Mouse (Mus musculus): ENCODE measurements around the gene Btnl1.

The Btnl1 gene

DNA sequence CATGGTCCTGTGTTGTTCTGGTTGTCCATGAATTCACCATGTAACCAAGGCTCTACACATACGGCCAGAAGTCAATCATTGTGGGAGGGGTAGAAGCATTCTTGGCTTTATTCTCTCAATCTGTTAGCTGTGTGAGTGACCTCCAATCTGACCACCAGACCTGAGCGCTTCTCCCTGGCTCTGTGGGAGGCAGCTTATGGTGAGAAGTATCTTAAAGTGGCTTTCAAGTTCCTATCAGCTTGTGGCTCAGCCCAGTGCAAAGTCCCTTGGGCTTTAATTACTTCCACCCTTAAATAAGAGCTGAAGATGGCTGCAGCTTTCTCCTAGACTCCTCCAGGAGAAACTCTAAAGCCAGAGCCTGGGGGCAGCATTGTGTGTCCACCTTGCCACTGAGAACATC, at the start of gene Btnl1:
Gene Btnl1 (plus strand): TSS at position 286 of the 400 bp plus-strand sequence.
- DNase-seq (ENCODE audit: low read depth, low spot score) = no peak

DNA sequence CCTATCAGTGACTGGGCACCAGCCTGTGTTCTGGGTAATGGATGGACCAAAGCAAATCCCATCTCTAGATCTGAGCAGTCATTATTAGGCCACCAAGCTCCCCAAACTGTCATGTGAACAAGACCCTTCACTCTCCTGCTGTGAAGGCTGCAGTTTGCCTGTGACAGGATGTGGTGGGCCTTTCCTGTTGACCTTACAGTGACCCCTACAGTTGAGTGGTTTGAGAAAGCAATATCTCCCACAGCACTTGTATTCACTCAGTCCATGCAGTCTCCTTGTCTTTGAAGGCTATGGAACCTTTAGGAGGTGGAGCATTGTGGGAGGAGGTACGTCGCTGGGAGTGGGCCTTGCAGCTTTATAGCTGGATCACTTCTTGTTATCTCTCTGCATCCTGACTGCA, 47.1 kb upstream of the Btnl1 start:
- DNase-seq (ENCODE audit: low read depth, low spot score) = no peak

GRCm38 (mm10) chr17:34331200-34331599, 45.7 kb upstream of the Btnl1 start:
- no peak for DNase-seq (ENCODE audit: low read depth, low spot score)

DNA sequence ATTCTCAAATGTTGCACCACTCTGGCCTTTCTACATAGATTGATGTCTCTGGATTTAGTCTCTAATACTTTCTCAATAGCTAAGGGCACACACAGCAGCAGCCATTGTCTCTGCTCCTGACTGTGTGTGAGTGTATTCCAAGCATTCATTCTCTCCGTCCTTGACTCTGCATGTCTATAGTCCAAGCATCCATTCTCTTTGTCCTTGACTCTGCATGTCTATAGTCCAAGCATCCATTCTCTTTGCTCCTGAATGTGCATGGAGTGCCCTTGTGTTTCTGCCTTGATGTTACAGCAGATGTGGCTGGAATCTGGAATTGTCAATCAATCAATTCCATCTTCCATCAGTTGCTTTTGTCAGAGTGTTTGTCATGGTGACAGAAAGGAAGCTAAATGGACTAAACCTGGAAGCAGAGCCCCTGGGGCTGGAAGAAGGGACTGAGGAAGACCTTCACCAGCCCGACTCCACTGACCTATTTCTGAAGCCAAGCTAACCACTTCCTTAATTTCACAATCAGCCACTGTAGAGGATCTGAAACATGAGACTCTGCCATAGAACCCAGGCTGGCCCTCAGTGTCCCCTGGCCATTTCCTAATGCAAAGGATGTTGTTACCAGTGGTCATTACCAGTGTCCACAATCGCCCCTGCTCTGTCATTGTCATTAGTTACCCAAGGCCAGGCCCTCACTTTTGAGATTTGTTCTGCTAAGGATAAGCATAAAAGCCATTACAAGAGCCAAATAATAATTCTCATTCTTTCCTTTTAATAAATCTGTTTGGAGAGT, 36.1 kb upstream of the Btnl1 start:
- peak; percentile 77 for DNase-seq (ENCODE audit: low read depth, low spot score)

DNA sequence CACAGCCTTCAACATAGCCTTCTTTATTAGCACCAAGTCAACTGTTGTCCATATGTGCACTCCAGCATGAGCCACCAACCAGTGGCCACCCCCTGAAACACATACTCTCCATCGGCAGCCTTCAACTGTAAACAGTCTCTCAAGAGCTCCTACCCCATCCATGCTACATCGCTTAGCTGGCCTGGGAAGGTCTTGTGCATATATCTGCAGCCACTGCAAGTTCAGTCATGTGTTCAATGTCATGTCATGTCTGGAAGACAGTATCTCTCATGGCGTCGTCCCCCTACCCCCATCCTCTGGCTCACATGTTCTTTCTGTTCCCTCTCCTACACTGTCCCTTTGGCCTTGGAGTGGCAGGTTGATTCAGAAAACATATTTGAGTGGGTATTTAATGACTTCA, 32.0 kb upstream of the Btnl1 start:
- DNase-seq (ENCODE audit: low read depth, low spot score) = no peak

DNA sequence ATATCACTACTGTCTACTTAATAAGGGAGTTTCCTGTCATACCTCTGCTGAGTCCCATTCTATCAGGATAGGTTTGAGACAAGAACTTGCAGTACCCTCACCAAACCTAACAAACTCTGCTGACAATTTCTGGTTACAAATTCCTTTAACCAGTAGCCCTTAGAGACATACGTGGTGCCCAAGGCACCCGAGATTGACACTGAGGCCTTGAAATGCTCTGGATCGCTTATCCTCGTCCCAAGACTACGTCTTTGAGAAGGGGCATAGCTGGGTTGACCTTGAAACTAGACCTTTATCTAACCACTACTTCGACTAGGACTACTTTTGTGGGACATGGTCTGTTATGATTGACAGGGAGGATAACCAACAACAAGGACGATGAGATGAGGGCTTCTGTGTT, 31.4 kb upstream of the Btnl1 start:
- DNase-seq (ENCODE audit: low read depth, low spot score) = no peak

GRCm38 (mm10) chr17:34346041-34346440, 30.9 kb upstream of the Btnl1 start:
- DNase-seq (ENCODE audit: low read depth, low spot score) = no peak

- no peak for DNase-seq (ENCODE audit: low read depth, low spot score)
Observed at GRCm38 (mm10) chr17:34347606-34348308, 29.2 kb upstream of the Btnl1 start.

DNA sequence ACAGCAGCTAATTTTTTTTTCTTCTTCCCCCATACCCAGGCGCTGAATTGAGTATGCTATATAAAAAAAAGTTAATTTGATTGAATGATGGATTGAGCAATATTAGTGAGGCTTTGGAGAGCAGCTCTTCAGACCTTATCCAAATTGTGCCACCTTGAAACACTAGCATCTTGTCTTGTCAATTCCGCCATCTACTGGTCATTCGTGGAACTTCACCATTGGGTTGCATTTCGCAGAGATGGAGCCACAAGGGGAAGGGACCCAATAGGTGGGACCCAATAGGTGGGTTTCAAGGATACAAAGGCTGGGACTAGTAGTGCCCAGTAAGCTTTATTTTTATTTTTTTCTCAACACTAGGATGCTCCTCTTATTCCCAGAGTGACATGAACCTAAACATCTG, 27.5 kb upstream of the Btnl1 start:
- DNase-seq (ENCODE audit: low read depth, low spot score) = peak; percentile 82

DNA sequence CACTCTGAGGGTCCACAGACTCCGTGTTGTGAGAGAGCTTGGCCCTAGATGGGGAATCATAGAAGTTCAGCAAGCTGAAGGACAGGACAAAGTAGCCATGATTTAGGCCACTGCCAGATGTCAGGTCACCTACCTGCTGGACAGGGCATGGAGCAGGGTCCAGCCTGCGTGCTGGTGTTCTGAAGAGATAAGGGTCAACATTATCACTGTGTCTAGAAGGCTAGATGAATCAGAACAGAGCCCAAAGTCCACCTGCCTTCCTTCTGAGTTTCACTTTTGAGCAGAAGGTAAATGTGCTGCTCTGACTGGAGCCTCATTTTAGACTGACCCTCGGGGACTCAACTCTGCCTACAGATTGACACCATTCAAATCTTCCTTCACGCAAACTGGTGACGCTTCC, 22.4 kb upstream of the Btnl1 start, which contains the start of gene Btnl2:
Gene Btnl2 (plus strand): TSS at position 284 of the 400 bp plus-strand sequence.
- no peak for DNase-seq (ENCODE audit: low read depth, low spot score)

- no peak for DNase-seq (ENCODE audit: low read depth, low spot score)
Observed at GRCm38 (mm10) chr17:34354940-34355339, 22.0 kb upstream of the Btnl1 start.

DNA sequence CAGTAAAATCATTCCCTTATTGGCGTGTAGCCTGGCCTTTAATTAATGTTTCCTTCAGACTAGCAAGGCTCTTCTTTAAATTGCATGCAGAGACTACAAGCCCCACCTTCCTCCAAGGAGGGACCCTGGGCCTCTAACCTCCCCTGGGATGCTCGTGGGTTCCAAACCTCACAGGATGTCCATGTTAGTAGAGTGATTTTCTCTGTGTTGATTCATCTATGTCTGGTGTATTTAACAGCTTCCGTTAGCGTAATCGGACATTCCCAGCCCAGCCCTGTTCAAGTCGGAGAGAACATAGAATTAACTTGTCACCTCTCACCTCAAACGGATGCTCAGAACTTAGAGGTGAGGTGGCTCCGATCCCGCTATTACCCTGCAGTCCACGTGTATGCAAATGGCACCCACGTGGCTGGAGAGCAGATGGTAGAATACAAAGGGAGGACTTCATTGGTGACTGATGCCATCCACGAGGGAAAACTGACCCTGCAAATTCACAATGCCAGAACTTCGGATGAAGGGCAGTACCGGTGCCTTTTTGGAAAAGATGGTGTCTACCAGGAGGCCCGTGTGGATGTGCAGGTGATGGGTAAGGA, 13.9 kb upstream of the Btnl1 start:
- no peak for DNase-seq (ENCODE audit: low read depth, low spot score)

- DNase-seq (ENCODE audit: low read depth, low spot score) = no peak
Observed at GRCm38 (mm10) chr17:34363676-34364310, 13.1 kb upstream of the Btnl1 start.

DNA sequence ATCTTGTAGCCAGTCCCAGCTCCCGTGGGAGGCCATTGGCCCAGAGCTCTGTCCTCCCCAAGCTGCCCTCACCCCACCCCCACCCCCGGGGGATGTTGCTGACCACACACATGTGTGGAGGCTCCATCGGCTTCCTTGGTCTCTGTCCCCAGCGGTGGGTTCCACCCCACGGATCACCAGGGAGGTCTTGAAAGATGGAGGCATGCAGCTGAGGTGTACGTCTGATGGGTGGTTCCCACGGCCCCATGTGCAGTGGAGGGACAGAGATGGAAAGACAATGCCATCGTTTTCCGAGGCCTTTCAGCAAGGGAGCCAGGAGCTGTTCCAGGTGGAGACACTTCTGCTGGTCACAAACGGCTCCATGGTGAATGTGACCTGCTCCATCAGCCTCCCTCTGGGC, 11.9 kb upstream of the Btnl1 start:
- DNase-seq (ENCODE audit: low read depth, low spot score) = no peak

DNA sequence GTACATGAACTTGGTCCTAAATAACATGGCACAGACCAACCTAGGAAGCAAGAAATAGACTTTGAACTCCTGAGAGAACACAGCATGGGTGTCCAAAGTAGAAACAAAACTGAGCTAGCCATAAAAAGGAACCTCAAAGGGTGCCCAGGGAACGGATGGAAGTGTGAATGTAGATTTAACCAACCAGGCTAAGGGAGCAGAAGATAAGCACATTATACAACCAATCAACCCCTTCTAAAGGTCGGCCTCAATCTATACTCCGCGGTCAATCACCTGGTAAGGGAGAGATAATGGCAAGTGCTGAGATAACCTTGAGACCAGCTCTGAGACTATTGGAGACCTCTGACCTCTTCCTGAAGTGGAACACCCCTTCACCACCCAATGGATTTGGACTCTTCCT, 6.4 kb upstream of the Btnl1 start:
- DNase-seq (ENCODE audit: low read depth, low spot score) = no peak

- DNase-seq (ENCODE audit: low read depth, low spot score) = no peak
Observed at GRCm38 (mm10) chr17:34373055-34373709, 3.8 kb upstream of the Btnl1 start.

- DNase-seq (ENCODE audit: low read depth, low spot score) = no peak
Observed at GRCm38 (mm10) chr17:34377450-34378209, 698 bp downstream of the Btnl1 start.

- no peak for DNase-seq (ENCODE audit: low read depth, low spot score)
Observed at GRCm38 (mm10) chr17:34378716-34379115, 1.8 kb downstream of the Btnl1 start.

- DNase-seq (ENCODE audit: low read depth, low spot score) = no peak
Observed at GRCm38 (mm10) chr17:34379451-34379850, 2.5 kb downstream of the Btnl1 start.

GRCm38 (mm10) chr17:34381876-34382275, 4.9 kb downstream of the Btnl1 start:
- peak; percentile 87 for DNase-seq (ENCODE audit: low read depth, low spot score)

- peak; percentile 76 for DNase-seq (ENCODE audit: low read depth, low spot score)
Observed at GRCm38 (mm10) chr17:34383212-34383611, 6.3 kb downstream of the Btnl1 start.
